Mouse (Mus musculus) embryonic facial prominence, embryonic 14.5 days (tissue): ENCODE measurements at regions not wholly inside any gene's neighbourhood (a gene's known extent, or its start where the extent isn't known, plus 50 kb on each side); places are given as distances from the start of the nearest gene placed in this dataset.

Experiments
- ATAC-seq: fragments of 200-750 bp; cut with Nextera tagmentation; 2 replicates; pipeline ENCODE4 v1.8.0; 2017; ENCODE audit warnings: low read depth, moderate number of reproducible peaks, moderate TSS enrichment
- DNase-seq: peaks from one replicate; pipeline ENCODE4 v3.0.0-alpha.2; 2015; ENCODE audit warnings: low spot score
- H3K27ac ChIP-seq: fragments of 300-500 bp; sonication (generic); replicated peaks from 2 replicates; pipeline ENCODE4 v1.5.1; 2014; ENCODE audit warnings: low read depth, mild to moderate bottlenecking, low read length, moderate library complexity
- H3K27me3 ChIP-seq: fragments of 300-500 bp; sonication (generic); replicated peaks from 2 replicates; pipeline ENCODE4 v1.6.1; 2014; ENCODE audit warnings: low read length; ENCODE audit not compliant: control insufficient read depth, insufficient read depth
- H3K36me3 ChIP-seq: fragments of 300-500 bp; sonication (generic); 2 replicates; pipeline ENCODE4 v1.6.1; 2014; ENCODE audit warnings: low read length, mixed read lengths; ENCODE audit not compliant: control insufficient read depth, insufficient read depth
- H3K4me1 ChIP-seq: fragments of 300-500 bp; sonication (generic); 2 replicates; pipeline ENCODE4 v1.6.1; 2014; ENCODE audit warnings: antibody characterized with exemption, low read length; ENCODE audit not compliant: control insufficient read depth, insufficient read depth
- H3K4me2 ChIP-seq: fragments of 300-500 bp; sonication (generic); 2 replicates; pipeline ENCODE4 v1.6.1; 2014; ENCODE audit warnings: low read depth, mild to moderate bottlenecking, low read length, moderate library complexity, mixed read lengths
- H3K4me3 ChIP-seq: fragments of 300-500 bp; sonication (generic); 2 replicates; pipeline ENCODE4 v1.5.1; 2014; ENCODE audit warnings: low read depth, mild to moderate bottlenecking, low read length
- H3K9ac ChIP-seq: fragments of 300-500 bp; sonication (generic); 2 replicates; pipeline ENCODE4 v1.6.1; 2014; ENCODE audit warnings: low read depth, mild to moderate bottlenecking, low read length, moderate library complexity, mixed read lengths
- H3K9me3 ChIP-seq: fragments of 300-500 bp; sonication (generic); 2 replicates; pipeline ENCODE4 v1.6.1; 2016; ENCODE audit warnings: low read length; ENCODE audit not compliant: control insufficient read depth
- WGBS: fragments of 180-500 bp; shearing (Covaris S2); extraction: QIAGEN DNeasy Blood & Tissue Kit; methylation state at CpG from one replicate; pipeline ENCODE4 v1.1.7; 2014; 5-methylcytosine and 5-hydroxymethylcytosine counted together

DNA sequence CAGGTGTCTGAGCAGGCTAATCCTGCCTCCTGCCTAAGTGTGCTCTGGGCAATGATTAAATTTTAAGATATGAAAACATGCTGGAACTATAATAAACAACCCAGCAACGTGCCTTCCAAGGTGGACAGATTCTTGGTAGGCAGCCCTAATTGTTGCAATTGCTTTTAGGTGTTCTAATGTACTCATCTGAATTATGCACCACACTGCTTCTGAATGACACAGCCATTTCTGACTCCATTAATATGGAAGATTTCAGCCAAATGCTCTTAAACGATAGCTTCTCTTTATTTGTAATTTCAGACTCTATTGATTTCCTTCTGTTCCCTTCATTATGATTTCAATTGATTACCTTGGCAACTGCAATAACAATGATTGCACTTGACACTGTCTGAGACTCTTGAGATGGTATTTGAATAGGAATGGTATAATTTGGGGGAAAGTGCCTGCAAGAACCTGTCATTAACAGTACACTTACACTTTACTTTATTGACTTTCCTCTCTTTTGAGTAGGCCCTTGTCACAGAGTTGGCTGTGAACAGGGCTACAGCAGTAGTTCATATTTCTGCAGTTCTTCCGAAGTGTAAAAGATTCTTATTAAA, 422.8 kb upstream of the Dmac1 start:
- H3K4me3 ChIP-seq, result no peak overlapping the region
- no peaks in the 10 kb centered on the region for H3K4me1 ChIP-seq
- no peak overlapping the region for H3K9ac ChIP-seq
- no peak overlapping the region for H3K4me2 ChIP-seq
- no peaks in the 10 kb centered on the region for H3K36me3 ChIP-seq
- no peaks in the 10 kb centered on the region for H3K27me3 ChIP-seq
- ATAC-seq, result no peak
- H3K9me3 ChIP-seq, result no peaks in the 10 kb centered on the region
- no peak for DNase-seq
- H3K27ac ChIP-seq, result no peak overlapping the region
- 66% methylated on average over 3 of the region's 3 CpGs for WGBS

DNA sequence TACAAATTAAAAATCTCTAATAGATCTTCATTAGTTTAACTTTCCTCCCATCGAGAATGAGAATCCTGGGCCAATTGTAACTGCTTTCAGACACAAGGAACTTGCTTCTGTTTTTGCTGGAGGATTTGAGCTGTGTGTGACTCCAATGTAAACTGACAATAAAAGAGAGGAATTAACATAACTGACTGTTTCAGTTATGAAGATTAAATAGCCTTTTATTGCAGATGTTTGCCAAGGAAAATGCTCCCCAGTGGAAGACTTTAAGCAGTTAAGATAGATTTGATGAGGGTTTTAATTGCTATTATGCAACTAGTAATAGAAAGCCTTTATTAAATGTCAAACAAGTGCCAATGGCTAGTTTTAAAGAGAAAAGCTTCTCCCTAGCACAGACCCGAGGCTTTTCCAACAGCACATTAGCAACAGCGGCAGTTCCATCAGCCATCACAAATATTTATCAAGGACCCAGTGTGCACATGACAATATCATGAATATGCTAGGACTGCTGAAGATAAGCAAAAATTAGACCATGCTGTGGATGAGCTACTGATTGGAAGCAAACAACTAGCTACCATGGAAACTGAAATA, 398.6 kb upstream of the Dmac1 start:
- Histone ChIP-seq H3K27me3 (no peaks in the 10 kb centered on the region), H3K9me3 (no peaks in the 10 kb centered on the region), H3K9ac (no peak overlapping the region), H3K27ac (no peak overlapping the region), H3K36me3 (no peaks in the 10 kb centered on the region), H3K4me1 (no peaks in the 10 kb centered on the region), H3K4me2 (no peak overlapping the region), H3K4me3 (no peak overlapping the region)
- ATAC-seq, result no peak
- 59% methylated on average over 3 of the region's 3 CpGs for WGBS
- peak; percentile 1 for DNase-seq

DNA sequence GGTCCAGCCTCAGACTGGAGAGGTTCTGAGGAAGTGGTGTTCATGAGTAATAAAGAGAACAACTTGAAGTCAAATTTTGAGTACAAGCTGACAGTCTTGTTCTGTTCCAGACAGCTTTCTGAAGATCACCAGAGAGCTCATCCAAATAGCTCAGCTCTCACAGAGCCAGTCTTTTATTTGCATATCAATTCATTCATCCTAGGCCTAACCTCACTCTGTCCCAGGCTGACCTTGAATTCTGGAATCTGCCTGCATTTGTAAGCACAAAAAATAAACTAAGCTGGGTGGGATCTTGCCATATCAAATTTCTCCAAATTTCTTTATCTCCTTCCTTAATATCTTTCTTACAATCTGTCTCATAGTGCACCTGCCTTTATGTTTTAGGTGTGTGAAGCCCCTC, 362.9 kb upstream of the Dmac1 start:
- Histone ChIP-seq H3K27ac (no peak overlapping the region), H3K4me2 (no peak overlapping the region), H3K36me3 (no peaks in the 10 kb centered on the region), H3K27me3 (no peaks in the 10 kb centered on the region), H3K9ac (no peak overlapping the region), H3K4me1 (no peaks in the 10 kb centered on the region), H3K4me3 (no peak overlapping the region), H3K9me3 (peaks cover 9% of the 10 kb centered on the region; the same call in 1 of the 2 replicates)
- ATAC-seq, result no peak
- no peak for DNase-seq

DNA sequence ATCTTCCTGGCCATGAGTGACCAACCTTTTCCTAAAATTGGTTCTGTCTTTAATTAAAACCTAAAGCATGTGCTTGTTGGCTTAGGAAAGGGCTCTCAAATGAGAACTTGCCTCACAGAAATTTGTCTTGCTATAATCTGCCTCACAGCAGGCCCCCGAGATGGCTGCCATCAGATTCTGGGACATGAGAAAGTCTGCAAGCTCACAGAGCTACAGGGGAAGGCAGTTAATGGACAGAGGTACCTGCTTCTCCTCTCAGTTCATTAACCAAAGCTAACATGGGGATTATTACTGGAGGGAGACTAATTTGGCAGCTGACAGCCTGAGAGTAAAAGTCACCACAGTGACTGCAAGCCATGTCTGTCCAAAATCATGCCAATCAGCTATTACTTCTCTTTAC, 358.5 kb upstream of the Dmac1 start:
- no peaks in the 10 kb centered on the region for H3K27me3 ChIP-seq
- 43% methylated on average over 1 of the region's 1 CpGs for WGBS
- DNase-seq (no peak), ATAC-seq (no peak)
- H3K36me3 ChIP-seq, result no peaks in the 10 kb centered on the region
- H3K4me2 ChIP-seq, result no peak overlapping the region
- H3K4me1 ChIP-seq, result no peaks in the 10 kb centered on the region
- peaks cover 8% of the 10 kb centered on the region; the same call in 1 of the 2 replicates for H3K9me3 ChIP-seq
- H3K4me3 ChIP-seq, result no peak overlapping the region
- H3K27ac ChIP-seq, result no peak overlapping the region
- H3K9ac ChIP-seq, result no peak overlapping the region

DNA sequence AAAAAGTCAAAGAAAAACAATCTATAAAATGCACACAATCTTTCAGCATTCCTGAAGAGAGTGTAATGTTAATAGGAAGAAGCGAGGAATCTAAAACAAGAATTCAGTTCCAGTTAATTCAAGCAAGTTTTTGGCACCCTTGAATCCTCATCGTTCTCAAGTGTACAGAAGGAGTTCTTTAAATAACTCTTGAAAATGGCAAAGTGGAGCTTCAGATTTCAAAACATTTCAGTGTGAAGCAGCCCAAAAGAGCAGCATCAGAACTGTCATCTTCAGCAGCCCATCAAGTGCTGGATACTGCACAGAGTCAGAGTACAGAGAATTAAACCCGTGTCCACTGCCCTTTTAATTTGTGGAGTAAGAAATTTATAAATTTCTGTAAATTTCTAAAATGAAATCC, 311.8 kb upstream of the Dmac1 start:
- Histone ChIP-seq H3K27me3 (no peaks in the 10 kb centered on the region), H3K27ac (no peak overlapping the region), H3K9me3 (no peaks in the 10 kb centered on the region), H3K4me2 (no peak overlapping the region), H3K9ac (no peak overlapping the region), H3K4me3 (no peak overlapping the region), H3K4me1 (no peaks in the 10 kb centered on the region), H3K36me3 (no peaks in the 10 kb centered on the region)
- DNase-seq (peak; percentile 17), ATAC-seq (no peak)
- 57% methylated on average over 3 of the region's 3 CpGs for WGBS

DNA sequence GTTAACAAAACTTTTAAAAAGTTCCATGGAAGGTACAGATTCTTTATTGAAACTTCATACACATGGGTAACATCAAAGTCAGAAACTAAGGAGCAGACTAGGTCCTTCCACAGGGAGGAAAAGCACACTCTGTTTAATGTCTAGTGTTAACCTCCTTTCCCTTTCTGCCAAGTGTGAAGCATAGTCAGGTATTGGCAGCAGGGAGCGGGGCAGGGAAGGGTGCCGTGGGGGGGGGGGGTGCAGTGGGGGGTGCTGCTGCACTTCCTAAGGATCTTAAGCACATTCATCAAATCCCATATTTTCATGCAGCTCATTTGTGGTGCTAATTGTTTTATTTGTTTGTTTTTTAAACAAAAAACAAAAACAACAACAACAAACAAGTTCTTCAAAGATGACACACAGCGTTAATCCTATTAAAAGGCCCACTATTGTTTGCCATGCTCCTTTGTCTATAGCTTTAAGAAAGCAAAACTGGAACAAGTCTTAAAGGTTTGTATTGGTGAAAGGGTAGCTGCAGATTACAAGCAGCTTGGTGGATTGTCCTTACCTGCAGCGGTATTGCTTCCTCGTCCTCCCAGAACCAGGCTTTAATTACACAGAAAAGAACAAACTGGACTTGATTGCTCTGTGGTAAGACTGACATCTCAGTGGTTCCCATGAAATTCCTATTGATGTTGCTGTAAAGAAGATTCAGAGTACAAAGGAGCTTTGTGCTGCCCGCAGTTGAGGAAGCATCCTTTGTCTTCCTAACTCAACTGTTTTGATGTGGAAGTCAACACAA, 310.2 kb upstream of the Dmac1 start:
- Histone ChIP-seq H3K27ac (no peak overlapping the region), H3K27me3 (no peaks in the 10 kb centered on the region), H3K4me2 (no peak overlapping the region), H3K4me1 (no peaks in the 10 kb centered on the region), H3K36me3 (no peaks in the 10 kb centered on the region), H3K9me3 (no peaks in the 10 kb centered on the region), H3K9ac (no peak overlapping the region), H3K4me3 (no peak overlapping the region)
- ATAC-seq (no peak), DNase-seq (no peak)
- 53% methylated on average over 6 of the region's 6 CpGs for WGBS

DNA sequence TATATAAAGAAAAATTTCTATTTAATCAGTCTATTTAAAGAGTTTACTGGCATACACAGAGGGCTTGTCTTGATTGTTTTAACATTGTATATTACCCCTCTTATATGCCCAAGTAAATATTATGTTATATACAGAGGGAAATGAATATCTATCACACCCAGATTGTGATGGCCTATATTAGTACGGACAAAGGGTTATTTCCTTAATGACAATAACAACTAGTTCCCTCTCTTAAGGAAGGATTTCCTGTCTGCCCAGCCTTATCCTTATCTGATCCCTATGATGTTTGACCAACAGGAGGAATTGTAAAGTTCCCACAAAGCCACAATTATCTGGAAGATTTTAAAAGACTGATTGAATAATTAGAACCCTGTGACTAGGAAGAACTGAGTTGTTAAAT, 301.8 kb upstream of the Dmac1 start:
- 66% methylated on average over 1 of the region's 1 CpGs for WGBS
- Histone ChIP-seq H3K27ac (no peak overlapping the region), H3K9me3 (no peaks in the 10 kb centered on the region), H3K9ac (no peak overlapping the region), H3K4me3 (no peak overlapping the region), H3K36me3 (no peaks in the 10 kb centered on the region), H3K4me2 (no peak overlapping the region), H3K4me1 (no peaks in the 10 kb centered on the region), H3K27me3 (no peaks in the 10 kb centered on the region)
- DNase-seq (no peak), ATAC-seq (no peak)

DNA sequence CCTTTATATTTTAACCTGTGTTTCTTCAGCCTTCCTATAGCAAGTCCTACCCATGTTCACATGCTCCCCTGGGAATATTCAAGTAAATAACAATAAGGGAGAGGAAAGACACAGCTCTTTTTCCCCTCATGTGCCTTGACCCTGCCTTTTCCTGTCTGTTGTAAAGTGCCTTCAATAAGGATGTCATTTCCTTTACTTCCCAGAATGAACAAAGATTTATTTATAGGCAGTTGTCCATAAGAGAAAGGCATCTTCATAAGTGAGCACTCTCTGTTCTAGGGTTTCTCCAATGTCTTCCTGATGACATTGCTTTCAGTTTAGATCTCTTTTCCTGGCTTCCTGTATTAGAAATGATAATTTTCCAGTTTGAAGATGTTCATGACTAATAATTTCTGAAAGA, 294.5 kb upstream of the Dmac1 start:
- no peak overlapping the region for H3K4me3 ChIP-seq
- no peak overlapping the region for H3K9ac ChIP-seq
- no peaks in the 10 kb centered on the region for H3K4me1 ChIP-seq
- no peak for DNase-seq
- ATAC-seq, result no peak
- no peaks in the 10 kb centered on the region for H3K27me3 ChIP-seq
- H3K9me3 ChIP-seq, result no peaks in the 10 kb centered on the region
- no peak overlapping the region for H3K4me2 ChIP-seq
- H3K27ac ChIP-seq, result no peak overlapping the region
- no peaks in the 10 kb centered on the region for H3K36me3 ChIP-seq

DNA sequence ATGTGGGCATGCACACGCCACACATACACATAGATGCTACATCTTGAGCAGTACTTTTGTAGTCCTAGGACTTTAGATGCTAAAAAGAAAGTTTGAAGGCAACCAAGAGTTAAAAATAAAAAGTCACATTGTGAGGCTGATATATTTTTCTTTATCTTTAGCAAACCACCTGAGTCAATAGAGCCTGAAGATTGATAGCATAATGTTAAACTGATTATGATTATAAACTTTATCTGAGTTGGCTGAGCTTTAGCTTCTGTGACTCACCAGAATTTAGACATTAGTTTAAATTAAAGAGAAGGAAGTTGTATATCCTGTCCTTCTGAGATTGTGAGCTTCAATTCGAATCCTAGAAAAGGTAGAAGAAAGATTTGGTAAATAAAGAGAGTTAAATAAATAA, 289.5 kb upstream of the Dmac1 start:
- WGBS, result 77% methylated on average over 2 of the region's 2 CpGs
- Histone ChIP-seq H3K4me1 (no peaks in the 10 kb centered on the region), H3K27me3 (no peaks in the 10 kb centered on the region), H3K36me3 (no peaks in the 10 kb centered on the region), H3K4me3 (no peak overlapping the region), H3K27ac (no peak overlapping the region), H3K9me3 (no peaks in the 10 kb centered on the region), H3K4me2 (no peak overlapping the region), H3K9ac (no peak overlapping the region)
- ATAC-seq, result no peak
- DNase-seq, result no peak
